Mouse (Mus musculus) layer of hippocampus, adult 2 months (tissue): Measurements from ENCODE around the gene Efhd1. TPM values are rescaled to one million over a fixed set of nuclear protein-coding genes. Genes with fewer than 3 reads are reported as not detected.

Experiments
- DNase-seq, 2 experiments: peaks; one replicate each; pipeline ENCODE4 v3.0.0; 2022; ENCODE audit warnings: low spot score in 2 of 2
- H3K27ac ChIP-seq: fragments of 200-600 bp; 2 replicates; pipeline ENCODE4 v1.8.1; 2022
- H3K4me3 ChIP-seq: fragments of 200-600 bp; 2 replicates; pipeline ENCODE4 v1.8.1; 2022; ENCODE audit warnings: mild to moderate bottlenecking
- CTCF ChIP-seq: fragments of 200-600 bp; conservative IDR thresholded peaks from 2 replicates; pipeline ENCODE4 v1.8.1; 2022; ENCODE audit warnings: antibody characterized with exemption, mild to moderate bottlenecking, moderate library complexity
- total RNA-seq, 2 experiments: library from RNA; stranded (reverse); gene quantifications; 2 replicates each; pipeline ENCODE4 v1.2.3; 2021

Gene Efhd1
- total RNA-seq, 2 experiments from 2014 or later: 13.6 to 15.0 TPM

DNA sequence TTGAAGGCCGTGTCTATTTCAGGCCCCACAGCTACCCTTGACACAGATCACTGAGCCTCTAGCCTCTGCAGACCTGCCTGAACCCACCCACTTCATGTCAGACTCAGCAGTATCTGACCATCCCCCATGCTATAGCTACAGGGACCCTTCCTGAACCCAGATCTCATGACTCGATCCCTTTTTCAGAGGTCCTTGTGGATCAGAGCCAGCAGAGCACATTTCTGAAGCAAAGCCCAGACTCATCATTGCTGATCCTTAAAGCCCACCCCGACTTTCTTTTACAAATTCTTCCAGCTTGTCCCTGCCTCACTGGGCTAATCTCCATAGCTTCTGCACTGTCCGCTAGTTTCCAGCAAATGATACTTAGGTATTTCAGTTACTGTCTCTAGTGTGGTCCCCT is 10.0 kb downstream of the Efhd1 start:
- Histone ChIP-seq H3K4me3 (no peak overlapping the region), H3K27ac (peak overlapping the region; percentile 71)
- DNase-seq: no peak
- TF ChIP-seq CTCF: no peak

DNA sequence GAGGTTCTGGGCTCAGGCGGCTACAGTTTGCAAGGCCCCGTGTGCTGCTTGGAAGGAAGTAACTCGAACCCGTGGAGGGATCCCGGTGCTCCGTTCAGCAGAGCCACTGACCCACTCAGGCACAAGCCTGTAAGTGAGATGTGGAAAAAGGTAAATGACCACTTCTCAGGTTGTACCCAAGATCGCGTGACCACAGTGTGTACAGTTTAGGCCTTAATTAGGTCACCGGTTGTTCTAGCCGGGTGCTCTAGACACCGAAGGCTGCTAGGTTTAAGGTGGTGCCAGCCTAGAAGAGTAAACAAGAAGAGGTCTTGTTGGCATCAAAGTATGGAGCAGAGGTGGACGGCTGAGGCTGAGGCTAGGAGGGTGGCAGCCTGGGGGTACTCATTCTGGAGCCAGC is 11.0 kb downstream of the Efhd1 start:
- no peak overlapping the region for H3K27ac ChIP-seq
- no peak for DNase-seq
- no peak for TF ChIP-seq CTCF
- no peak overlapping the region for H3K4me3 ChIP-seq

GRCm38 (mm10) chr1:87276056-87276455 is 11.9 kb downstream of the Efhd1 start:
- no peak for DNase-seq
- no peak overlapping the region for H3K27ac ChIP-seq
- no peak overlapping the region for H3K4me3 ChIP-seq
- TF ChIP-seq CTCF: no peak

- H3K4me3 ChIP-seq: no peak overlapping the region
- H3K27ac ChIP-seq: no peak overlapping the region
- DNase-seq: no peak
- TF ChIP-seq CTCF: no peak
Measured at GRCm38 (mm10) chr1:87280281-87280680, 16.1 kb downstream of the Efhd1 start.

DNA sequence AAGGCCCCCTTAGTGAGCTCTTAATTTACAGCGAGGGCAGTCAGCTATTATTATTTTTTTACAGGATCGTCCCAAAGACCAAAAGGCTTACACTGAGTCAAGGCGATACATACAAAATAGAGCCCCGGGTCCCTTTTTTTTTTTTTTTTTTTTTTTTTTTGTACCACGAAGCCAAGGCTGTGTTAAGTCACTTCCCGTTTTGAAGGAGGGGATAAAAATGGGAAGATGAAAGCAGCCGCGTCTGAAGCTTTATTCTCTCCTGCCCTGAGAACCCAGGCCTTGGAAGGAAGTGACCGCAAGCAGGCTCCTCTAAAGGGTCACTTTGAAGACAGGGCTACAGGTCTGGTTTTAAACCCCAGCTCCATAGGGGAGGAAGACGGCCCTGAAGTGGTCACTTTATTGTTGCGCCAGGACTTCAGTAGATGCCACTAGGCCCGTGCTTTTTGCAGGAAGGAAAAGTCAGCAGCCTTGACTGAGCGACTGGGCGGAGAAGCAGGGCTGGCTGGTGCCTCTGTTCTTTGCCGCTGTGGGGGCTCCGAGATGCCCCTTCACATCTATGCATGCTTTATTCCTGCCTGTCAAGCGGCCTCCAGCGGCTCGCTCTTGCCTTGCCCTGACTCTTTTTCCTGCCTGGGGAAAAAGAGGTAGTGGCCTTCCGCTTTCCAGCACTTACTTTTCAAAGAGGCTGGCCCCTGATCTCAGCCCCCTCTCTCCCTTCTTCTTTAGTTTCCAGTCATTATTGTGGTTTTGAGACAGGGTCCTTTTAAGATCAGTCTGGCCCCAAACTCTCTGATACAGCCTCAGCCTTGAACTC is 17.6 kb downstream of the Efhd1 start:
- no peak overlapping the region for H3K27ac ChIP-seq
- no peak for DNase-seq
- TF ChIP-seq CTCF: no peak
- no peak overlapping the region for H3K4me3 ChIP-seq

- no peak overlapping the region for H3K4me3 ChIP-seq
- peak; percentile 34 for TF ChIP-seq CTCF
- DNase-seq: no peak
- H3K27ac ChIP-seq: no peak overlapping the region
Measured at GRCm38 (mm10) chr1:87282413-87282788, 18.2 kb downstream of the Efhd1 start.

DNA sequence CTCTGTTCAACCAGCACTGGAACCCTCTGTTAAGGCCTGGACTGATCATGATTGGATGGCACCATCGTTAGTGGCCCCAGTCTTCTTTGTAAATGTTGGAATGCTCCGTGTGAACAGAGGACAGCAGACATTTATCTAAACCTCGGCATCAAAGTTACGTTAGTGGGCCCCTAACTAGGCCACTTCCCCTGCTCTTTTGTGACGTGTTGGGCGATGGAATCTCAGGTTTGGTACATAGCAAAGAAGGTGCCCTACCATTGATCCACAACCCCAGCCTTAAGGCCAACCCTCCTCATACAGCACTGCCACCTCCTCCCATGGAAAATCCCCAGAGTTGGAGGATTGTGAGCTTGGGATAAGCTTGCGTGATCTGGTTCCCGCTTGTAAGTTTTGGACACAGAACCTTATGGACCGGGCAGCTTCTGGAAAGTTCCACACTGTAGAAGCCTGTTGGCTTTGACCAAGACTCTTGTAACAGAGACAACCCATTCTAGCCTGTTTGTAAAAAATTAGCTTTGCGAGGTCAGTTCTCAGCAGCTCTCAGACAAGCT is 19.3 kb downstream of the Efhd1 start:
- Histone ChIP-seq H3K4me3 (no peak overlapping the region), H3K27ac (no peak overlapping the region)
- no peak for TF ChIP-seq CTCF
- no peak for DNase-seq

GRCm38 (mm10) chr1:87287105-87287504 is 22.9 kb downstream of the Efhd1 start:
- TF ChIP-seq CTCF: no peak
- Histone ChIP-seq H3K4me3 (no peak overlapping the region), H3K27ac (peak overlapping the region; percentile 43; the same call in 1 of the 2 replicates)
- DNase-seq: no peak

DNA sequence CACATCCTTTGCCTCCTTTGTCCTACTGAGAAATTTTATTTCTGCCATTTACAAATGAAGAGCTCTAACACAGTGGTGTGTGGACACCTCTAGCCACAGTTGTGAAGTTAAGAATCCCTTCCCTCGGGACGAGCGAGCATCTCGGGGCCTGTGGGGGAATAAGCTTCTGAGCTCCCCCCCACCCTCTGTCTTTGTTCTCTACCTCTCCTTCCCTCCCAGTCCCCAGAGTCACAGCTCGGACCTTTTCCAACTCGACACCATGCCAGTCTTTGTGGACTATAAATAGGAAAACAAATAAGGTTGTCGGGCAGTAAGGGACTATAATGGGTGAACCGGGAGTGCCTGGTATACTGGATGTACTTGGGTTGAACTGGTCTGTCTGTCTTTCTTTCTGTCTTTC is 27.3 kb downstream of the Efhd1 start:
- Histone ChIP-seq H3K27ac (no peak overlapping the region), H3K4me3 (no peak overlapping the region)
- no peak for DNase-seq
- TF ChIP-seq CTCF: no peak

DNA sequence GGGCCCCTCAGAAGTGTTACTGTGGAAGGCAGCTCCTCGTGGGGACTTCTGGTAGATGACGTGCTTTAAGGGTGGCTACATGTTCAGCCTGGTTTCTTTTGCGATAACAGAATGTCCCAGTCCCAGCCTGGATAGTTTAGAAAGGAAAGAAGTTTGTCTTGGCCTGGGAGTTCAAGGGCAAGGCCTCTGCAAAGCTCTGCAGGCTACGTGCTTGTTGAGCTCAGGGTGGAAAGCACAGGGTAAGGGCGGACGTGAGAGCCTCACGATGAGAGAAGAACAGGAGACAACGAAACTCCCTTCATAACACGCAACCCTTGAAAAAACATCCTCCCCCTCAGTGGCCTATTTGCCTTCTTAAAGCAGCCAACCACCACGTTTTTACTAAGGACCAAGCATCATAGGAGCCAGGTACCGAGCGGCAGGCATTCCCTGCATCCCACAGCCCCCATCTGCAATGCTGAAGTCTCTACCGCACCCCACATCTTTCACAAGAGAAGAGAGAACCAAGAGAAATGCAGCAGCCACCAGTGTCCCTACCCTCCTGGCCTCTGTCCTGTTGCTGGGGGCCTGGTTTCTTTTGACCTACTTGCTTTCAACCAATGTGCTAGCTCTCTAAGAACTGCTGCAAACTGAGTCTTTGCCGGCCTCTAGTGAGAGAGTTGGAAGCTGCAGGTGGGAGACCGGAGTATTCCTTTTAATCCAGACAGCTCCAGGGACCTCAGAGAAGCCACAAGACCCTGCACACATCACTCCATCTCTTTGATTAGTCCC is 28.4 kb downstream of the Efhd1 start:
- peak; percentile 47 to 52 for DNase-seq
- H3K27ac ChIP-seq: peak overlapping the region; percentile 61
- peak; percentile 78 for TF ChIP-seq CTCF
- H3K4me3 ChIP-seq: no peak overlapping the region

DNA sequence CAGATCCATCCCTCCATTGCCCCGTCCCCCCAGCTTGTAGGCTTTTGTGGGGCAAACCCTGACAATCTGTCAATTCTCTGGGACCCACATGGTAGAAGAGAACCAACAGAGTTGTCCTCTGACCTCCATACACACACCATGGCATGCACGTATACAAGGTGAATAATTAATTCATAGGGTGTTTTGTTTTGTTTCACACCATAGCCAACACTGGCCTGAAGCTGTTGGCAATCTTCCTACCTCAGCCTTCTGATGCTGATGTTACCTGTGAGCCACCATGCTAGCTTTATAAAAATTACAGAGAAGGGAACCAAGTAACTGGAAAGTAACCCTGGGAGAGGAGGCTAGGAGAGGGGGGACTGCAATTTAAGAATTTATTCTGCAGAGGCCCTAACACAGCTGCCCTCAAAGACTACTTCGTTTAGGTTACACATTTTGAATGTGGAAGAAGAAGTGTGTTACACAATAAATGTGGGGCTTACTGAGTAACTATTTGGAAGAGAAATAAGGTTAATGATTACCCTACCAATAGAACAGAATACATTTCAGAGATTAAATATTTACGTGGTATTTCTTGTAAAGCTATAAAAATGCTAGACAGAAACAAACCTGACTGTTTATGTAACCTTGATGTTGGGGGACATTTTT is 30.0 kb downstream of the Efhd1 start:
- no peak for TF ChIP-seq CTCF
- H3K4me3 ChIP-seq: no peak overlapping the region
- no peak overlapping the region for H3K27ac ChIP-seq
- DNase-seq: no peak

DNA sequence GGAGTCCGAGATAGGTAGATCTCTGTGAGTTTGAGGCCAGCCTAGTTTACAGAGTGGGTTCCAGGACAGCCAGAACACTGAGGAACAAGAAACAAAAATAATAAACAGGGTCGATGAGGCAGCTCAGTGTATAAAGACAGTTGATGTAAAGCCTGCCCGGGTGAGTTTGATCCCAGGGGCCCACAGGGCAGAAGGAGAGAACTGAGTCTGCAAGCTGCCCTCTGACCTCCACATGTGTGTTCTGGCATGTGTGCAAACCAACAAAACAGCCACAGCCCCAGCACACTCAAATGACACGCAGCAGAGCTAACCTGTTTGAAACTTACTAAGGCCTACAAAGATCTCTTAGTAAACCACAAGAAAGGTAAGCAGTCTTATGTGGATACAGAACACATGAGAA is 30.8 kb downstream of the Efhd1 start:
- no peak overlapping the region for H3K27ac ChIP-seq
- TF ChIP-seq CTCF: no peak
- DNase-seq: no peak
- no peak overlapping the region for H3K4me3 ChIP-seq

DNA sequence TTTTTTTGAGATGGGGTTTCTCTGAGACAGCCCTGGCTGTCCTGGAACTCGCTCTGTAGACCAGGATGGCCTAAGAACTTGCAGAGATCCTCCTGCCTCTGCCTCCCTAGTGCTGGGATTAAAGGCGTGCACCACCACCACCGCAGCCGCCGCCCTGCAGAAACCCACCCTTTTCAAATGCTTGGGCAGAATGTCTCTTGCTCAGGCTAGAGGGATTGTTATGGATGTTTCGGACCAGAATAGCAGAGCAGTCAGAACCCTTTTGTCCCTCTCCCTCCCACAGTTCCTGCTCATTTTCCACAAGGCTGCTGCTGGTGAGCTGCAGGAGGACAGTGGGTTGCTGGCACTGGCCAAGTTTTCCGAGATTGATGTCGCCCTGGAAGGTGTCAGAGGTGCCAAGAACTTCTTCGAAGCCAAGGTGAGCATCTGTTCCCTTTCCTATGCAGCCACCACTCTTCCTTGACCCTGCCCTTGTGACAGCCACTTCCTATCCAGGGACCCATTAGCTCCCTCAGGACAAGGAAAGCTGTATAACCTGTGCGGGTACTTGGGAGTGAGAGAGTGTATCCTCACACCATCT is 33.3 kb downstream of the Efhd1 start:
- H3K4me3 ChIP-seq: no peak overlapping the region
- no peak for DNase-seq
- TF ChIP-seq CTCF: no peak
- no peak overlapping the region for H3K27ac ChIP-seq
